Mouse (Mus musculus) B cell, adult 62 days (primary cell): ENCODE data around the gene Ccn5. TPM values are rescaled to one million over a fixed set of nuclear protein-coding genes. Genes with fewer than 3 reads are reported as not detected.

ENCODE experiments used
- total RNA-seq: library from RNA; stranded (reverse); gene quantifications from 4 replicates; pipeline ENCODE4 v1.2.4, GENCODE M21; 2023

The Ccn5 gene
- total RNA-seq = not detected in 4 replicates

GRCm38 (mm10) chr2:163820607-163821006 is at the start of gene Ccn5:
TSS of gene Ccn5 (plus strand) at chr2:163820861.

GRCm38 (mm10) chr2:163853461-163853901 is 32.8 kb downstream of the Ccn5 start, which contains the start of gene Kcnk15:
TSS of gene Kcnk15 (plus strand) at chr2:163853651.

Other genes starting within 250 kb of the Ccn5 start
- gene Ttpal, start 218.5 kb upstream of the Ccn5 start, total RNA-seq = 227 to 245 TPM (median 234 TPM) in 4 replicates
- gene Serinc3, start 175.7 kb upstream of the Ccn5 start, total RNA-seq = 1,350 to 1,399 TPM (median 1,388 TPM) in 4 replicates
- gene Pkig, start 162.5 kb upstream of the Ccn5 start, total RNA-seq = 220 to 254 TPM (median 233 TPM) in 4 replicates
- 1.9 to 4.2 TPM (median 2.8 TPM) in 4 replicates for gene Ada, start 70.6 kb upstream of the Ccn5 start, total RNA-seq
- gene Kcnk15, start 32.8 kb downstream of the Ccn5 start, total RNA-seq = not detected in 4 replicates
- not detected in 4 replicates for gene Rims4, start 97.8 kb downstream of the Ccn5 start, total RNA-seq
- 90.8 to 97.9 TPM (median 94.7 TPM) in 4 replicates for gene Ywhab, start 174.1 kb downstream of the Ccn5 start, total RNA-seq
- gene Pabpc1l, start 204.6 kb downstream of the Ccn5 start, total RNA-seq = 2.1 to 5.3 TPM (median 4.1 TPM) in 4 replicates
- 229 to 235 TPM (median 230 TPM) in 4 replicates for gene Stk4, start 249.5 kb downstream of the Ccn5 start, total RNA-seq